Mouse (Mus musculus) kidney, embryonic 14.5 days (tissue): Measurements from ENCODE around the gene Nfatc2. TPM values are rescaled to one million over a fixed set of nuclear protein-coding genes. Genes with fewer than 3 reads are reported as not detected.

Experiments used
- ATAC-seq: fragments of 200-750 bp; cut with Nextera tagmentation; 2 replicates; pipeline ENCODE4 v1.8.0; 2017; ENCODE audit warnings: moderate number of reproducible peaks, mild to moderate bottlenecking, moderate TSS enrichment, moderate library complexity; ENCODE audit not compliant: low FRiP score, low TSS enrichment
- H3K27ac ChIP-seq: fragments of 300-500 bp; sonication (generic); 2 replicates; pipeline ENCODE4 v1.5.1; 2014; ENCODE audit warnings: low read depth, mild to moderate bottlenecking, low read length, moderate library complexity, mixed read lengths
- H3K27me3 ChIP-seq: fragments of 300-500 bp; sonication (generic); 2 replicates; pipeline ENCODE4 v1.6.1; 2014; ENCODE audit warnings: mild to moderate bottlenecking, low read length; ENCODE audit not compliant: control insufficient read depth, insufficient read depth
- H3K36me3 ChIP-seq: fragments of 300-500 bp; sonication (generic); 2 replicates; pipeline ENCODE4 v1.6.1; 2014; ENCODE audit warnings: low read length, mixed read lengths; ENCODE audit not compliant: control insufficient read depth, insufficient read depth
- H3K4me1 ChIP-seq: fragments of 300-500 bp; sonication (generic); 2 replicates; pipeline ENCODE4 v1.6.1; 2014; ENCODE audit warnings: low read length, mixed read lengths; ENCODE audit not compliant: control insufficient read depth, insufficient read depth
- H3K4me2 ChIP-seq: fragments of 300-500 bp; sonication (generic); replicated peaks from 2 replicates; pipeline ENCODE4 v1.6.1; 2014; ENCODE audit warnings: low read depth, mild to moderate bottlenecking, low read length
- H3K4me3 ChIP-seq: fragments of 300-500 bp; sonication (generic); 2 replicates; pipeline ENCODE4 v1.5.1; 2014; ENCODE audit warnings: mild to moderate bottlenecking, low read length
- H3K9ac ChIP-seq: fragments of 300-500 bp; sonication (generic); 2 replicates; pipeline ENCODE4 v1.6.1; 2014; ENCODE audit warnings: low read depth, mild to moderate bottlenecking, low read length, moderate library complexity
- H3K9me3 ChIP-seq: fragments of 300-500 bp; sonication (generic); 2 replicates; pipeline ENCODE4 v1.6.1; 2016; ENCODE audit warnings: low read length; ENCODE audit not compliant: control insufficient read depth
- WGBS: fragments of 180-500 bp; shearing (Covaris S2); extraction: QIAGEN DNeasy Blood & Tissue Kit; methylation state at CpG from one replicate; pipeline ENCODE4 v1.1.7; 2014; 5-methylcytosine and 5-hydroxymethylcytosine counted together
- polyA plus RNA-seq: library from polyadenylated mRNA; unstranded; fragments of >200 nt; fragmentation: Nextera tagmentation; extraction: Ambion mirVana; gene quantifications from 2 replicates; pipeline ENCODE4 v1.2.1, GENCODE M21; 2014

Nfatc2 gene
- polyA plus RNA-seq, 1 experiment from 2014 or later = 2.7 TPM

DNA sequence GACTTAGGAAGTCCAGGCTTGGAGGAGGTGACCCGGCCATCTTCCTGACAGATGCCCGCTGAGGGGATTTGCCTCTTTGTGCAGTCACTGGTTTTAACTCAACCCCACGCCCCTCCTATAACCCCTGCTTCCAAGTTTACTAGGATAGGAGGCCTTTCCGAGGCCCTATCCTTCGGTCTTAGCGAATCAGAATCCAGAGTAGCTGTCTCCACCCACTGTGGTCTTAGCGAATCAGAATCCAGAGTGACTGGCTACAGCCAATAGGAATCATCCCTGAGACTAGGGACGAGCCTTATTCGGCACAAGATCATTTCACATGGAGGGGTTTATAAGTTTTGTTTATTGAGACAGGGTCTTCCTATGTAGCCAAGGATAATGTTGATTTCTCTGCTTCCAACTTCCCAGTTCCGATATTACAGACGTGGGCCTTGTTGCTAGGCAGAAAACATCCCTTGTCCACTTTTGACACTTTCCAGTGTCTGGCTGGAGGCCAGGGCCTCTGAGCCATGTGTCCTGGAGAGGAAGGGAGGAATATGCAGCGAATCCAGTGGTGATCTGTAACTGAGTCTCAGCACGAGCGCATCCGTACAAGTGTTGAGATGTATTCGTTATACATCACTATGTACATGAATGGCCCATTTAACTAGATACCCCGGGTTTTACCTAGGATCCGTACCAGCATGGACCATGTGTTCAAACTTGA lies 12.9 kb upstream of the Nfatc2 start:
- Histone ChIP-seq H3K9me3 (no peaks in the 10 kb centered on the region), H3K27ac (no peak overlapping the region), H3K9ac (no peak overlapping the region), H3K4me3 (no peak overlapping the region), H3K4me1 (peaks cover 17% of the 10 kb centered on the region), H3K36me3 (no peaks in the 10 kb centered on the region), H3K27me3 (no peaks in the 10 kb centered on the region), H3K4me2 (no peak overlapping the region)
- no peak for ATAC-seq
- 72% methylated on average over 18 of the region's 18 CpGs for WGBS

DNA sequence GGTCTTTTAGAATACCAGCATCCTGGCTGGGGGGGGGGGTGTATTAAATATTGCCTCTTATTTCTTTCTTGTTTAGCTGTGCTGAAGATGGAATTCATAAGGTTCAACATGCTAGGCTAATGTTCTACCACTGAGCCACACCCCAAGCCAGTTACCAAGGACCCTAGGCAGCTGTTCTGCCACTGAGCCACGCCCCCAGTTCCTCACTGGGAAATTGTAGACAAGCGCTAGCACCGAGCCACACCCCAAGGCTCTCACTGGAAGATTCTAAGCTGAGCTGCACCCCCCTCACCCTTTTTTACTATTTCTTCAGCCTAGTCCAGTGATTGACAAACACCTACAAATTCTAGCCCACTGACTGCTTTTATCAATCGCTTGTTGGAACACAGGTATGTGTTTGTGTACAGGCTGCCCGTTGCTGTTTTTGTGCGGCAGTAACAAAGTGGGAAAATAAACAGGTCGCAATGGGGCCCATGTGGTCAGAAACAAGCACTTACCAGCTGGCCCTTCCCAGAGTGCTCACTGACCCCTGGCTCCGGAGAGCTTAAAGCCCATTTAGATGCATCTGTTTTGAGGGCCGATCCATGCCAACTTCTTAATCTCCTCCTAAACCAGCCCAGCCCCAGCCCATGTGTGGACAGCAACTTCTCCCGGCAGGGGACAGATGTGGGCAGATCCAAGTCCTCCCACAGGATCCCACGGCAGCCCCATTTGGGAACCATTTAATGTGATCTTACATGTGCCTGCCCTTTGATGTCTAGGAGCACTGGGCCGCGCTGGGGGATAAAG lies 11.8 kb upstream of the Nfatc2 start:
- Histone ChIP-seq H3K4me2 (no peak overlapping the region), H3K9me3 (no peaks in the 10 kb centered on the region), H3K9ac (no peak overlapping the region), H3K4me3 (no peak overlapping the region), H3K27me3 (no peaks in the 10 kb centered on the region), H3K27ac (no peak overlapping the region), H3K36me3 (no peaks in the 10 kb centered on the region), H3K4me1 (peaks cover 17% of the 10 kb centered on the region)
- WGBS = 17% methylated on average over 13 of the region's 13 CpGs
- ATAC-seq = peak; percentile 47; the same call in 1 of the 2 replicates

DNA sequence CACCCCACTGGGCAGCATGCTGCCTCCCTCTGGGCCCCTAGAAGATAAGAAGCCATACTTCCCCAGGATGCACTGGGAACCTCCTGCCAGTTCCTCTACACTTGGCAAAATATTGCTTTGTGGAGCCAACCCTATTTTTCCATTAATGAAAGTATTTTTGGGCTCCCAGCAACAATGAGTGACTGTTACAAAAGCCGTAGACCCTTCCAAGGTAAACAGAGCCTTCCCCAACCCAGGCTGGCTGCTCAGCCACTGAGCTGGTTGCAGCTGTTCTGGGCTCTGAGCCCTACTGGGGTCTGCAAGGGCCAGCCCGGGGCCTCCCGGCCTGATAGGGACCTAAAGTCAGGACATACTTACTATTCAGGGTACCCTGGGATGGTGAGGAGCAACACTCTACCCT lies 9.5 kb upstream of the Nfatc2 start:
- WGBS = 80% methylated on average over 3 of the region's 3 CpGs

DNA sequence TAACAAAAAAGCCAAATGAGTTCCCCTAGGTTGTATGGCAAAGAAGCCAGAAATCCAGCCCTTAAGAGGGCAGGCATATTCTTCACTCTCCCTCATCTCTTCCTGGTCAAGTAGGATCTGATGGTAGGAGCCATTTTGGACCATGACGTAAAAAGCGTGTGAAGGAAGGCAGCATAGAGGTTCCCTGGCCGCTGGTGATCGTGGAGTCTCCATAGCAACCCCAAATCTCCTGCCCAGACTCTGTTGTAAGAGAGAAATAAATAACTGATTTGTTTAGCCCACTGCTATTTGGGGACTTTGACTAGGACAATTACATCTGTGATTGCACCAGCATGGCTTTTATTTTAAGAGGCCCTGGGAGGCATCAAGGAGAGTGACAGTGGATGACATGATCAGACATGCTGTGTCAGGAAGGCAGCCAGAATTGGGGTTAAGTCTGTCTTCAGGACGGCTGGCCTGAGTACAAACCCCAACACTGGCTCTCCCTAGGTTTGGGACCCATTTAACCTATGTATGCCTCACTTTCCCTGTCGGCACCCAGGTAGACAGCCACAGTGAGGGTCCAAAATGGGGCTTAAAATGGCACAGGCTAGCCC lies 8.3 kb upstream of the Nfatc2 start:
- H3K4me2 ChIP-seq = no peak overlapping the region
- 64% methylated on average over 6 of the region's 6 CpGs for WGBS
- no peak overlapping the region for H3K27ac ChIP-seq
- no peak for ATAC-seq
- H3K9me3 ChIP-seq = no peaks in the 10 kb centered on the region
- H3K9ac ChIP-seq = no peak overlapping the region
- no peaks in the 10 kb centered on the region for H3K36me3 ChIP-seq
- H3K27me3 ChIP-seq = no peaks in the 10 kb centered on the region
- peaks cover 21% of the 10 kb centered on the region for H3K4me1 ChIP-seq
- H3K4me3 ChIP-seq = no peak overlapping the region

More for the DNA sequence above, 9.5 kb upstream of the Nfatc2 start:
- Histone ChIP-seq H3K4me1 (peaks cover 20% of the 10 kb centered on the region), H3K9ac (no peak overlapping the region), H3K27me3 (no peaks in the 10 kb centered on the region), H3K4me3 (no peak overlapping the region), H3K36me3 (no peaks in the 10 kb centered on the region), H3K27ac (no peak overlapping the region), H3K4me2 (no peak overlapping the region), H3K9me3 (no peaks in the 10 kb centered on the region)
- ATAC-seq = no peak

DNA sequence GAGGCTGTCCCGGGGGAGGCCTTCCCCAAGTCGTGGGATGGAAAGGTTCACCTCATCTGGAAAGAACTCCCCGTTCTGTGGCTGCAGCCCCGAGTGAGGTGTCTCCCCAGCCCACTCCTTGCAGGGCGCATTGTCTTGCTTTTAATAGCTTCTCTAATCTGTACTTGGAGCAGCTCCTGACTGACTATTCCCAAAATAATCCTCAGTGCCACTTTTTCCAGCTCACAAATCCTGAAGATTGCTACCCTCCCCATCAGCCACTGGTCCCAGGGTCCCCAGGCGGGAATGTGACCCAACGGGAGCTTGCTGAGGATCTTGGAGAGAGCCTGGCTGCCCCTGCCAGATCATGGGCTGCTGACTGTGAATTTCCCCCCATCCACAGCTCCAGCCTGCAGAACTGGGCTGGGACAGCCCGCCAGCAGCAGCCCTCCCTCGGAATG lies 6.7 kb upstream of the Nfatc2 start:
- peaks cover 3% of the 10 kb centered on the region; the same call in 1 of the 2 replicates for H3K27me3 ChIP-seq
- no peak overlapping the region for H3K27ac ChIP-seq
- no peak overlapping the region for H3K4me3 ChIP-seq
- 54% methylated on average over 9 of the region's 9 CpGs for WGBS
- H3K36me3 ChIP-seq = no peaks in the 10 kb centered on the region
- peaks cover 13% of the 10 kb centered on the region for H3K4me1 ChIP-seq
- no peak overlapping the region for H3K9ac ChIP-seq
- H3K9me3 ChIP-seq = no peaks in the 10 kb centered on the region
- no peak for ATAC-seq
- H3K4me2 ChIP-seq = no peak overlapping the region

DNA sequence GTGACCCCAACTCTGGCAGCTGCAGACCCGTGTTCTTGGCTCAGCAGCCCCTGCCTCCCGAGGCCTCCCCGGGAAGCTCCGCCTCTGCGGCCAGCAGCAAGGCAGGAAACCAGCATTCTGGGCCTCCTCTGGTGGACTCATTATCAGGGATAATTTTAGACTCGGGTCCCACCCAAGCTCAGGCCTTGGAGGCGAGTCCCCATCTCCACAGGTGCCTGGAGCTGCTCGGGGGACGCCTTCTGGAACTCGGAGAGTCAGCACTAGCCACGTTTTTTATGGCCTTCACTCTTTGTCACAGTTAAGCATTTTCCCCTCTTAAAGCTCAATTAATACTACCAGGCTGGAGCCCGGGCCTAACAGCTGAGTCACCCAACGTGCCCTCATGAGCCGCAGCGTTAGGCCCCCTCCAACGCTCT lies 3.2 kb upstream of the Nfatc2 start:
- Histone ChIP-seq H3K4me2 (no peak overlapping the region), H3K36me3 (no peaks in the 10 kb centered on the region), H3K27ac (no peak overlapping the region), H3K9me3 (no peaks in the 10 kb centered on the region), H3K4me1 (peaks cover 28% of the 10 kb centered on the region), H3K9ac (no peak overlapping the region), H3K27me3 (peaks cover 37% of the 10 kb centered on the region), H3K4me3 (no peak overlapping the region)
- no peak; the same call in 1 of the 2 replicates for ATAC-seq
- 19% methylated on average over 16 of the region's 16 CpGs for WGBS

DNA sequence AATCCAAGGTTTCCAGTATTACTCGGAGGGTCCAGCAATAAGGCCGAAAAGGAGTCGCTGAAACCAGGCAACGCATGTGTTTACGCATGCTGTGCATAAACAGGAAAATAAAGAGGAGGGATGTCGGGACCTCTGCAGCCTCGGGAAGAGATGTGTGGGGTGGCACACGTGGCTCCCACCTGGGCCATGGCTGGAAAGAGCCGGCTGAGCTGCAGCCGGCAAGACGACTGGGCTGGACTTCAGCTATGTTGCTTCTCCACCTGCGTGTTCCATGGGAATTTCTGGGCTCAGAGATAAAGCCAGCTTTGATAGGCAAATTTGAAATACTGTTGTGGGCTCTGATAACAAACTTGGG lies 907 bp upstream of the Nfatc2 start:
- Histone ChIP-seq H3K9ac (no peak overlapping the region), H3K4me3 (no peak overlapping the region), H3K9me3 (no peaks in the 10 kb centered on the region), H3K4me1 (peaks cover 22% of the 10 kb centered on the region), H3K4me2 (no peak overlapping the region), H3K36me3 (no peaks in the 10 kb centered on the region), H3K27me3 (peaks cover 42% of the 10 kb centered on the region), H3K27ac (no peak overlapping the region)
- ATAC-seq = no peak
- WGBS = 27% methylated on average over 12 of the region's 12 CpGs

DNA sequence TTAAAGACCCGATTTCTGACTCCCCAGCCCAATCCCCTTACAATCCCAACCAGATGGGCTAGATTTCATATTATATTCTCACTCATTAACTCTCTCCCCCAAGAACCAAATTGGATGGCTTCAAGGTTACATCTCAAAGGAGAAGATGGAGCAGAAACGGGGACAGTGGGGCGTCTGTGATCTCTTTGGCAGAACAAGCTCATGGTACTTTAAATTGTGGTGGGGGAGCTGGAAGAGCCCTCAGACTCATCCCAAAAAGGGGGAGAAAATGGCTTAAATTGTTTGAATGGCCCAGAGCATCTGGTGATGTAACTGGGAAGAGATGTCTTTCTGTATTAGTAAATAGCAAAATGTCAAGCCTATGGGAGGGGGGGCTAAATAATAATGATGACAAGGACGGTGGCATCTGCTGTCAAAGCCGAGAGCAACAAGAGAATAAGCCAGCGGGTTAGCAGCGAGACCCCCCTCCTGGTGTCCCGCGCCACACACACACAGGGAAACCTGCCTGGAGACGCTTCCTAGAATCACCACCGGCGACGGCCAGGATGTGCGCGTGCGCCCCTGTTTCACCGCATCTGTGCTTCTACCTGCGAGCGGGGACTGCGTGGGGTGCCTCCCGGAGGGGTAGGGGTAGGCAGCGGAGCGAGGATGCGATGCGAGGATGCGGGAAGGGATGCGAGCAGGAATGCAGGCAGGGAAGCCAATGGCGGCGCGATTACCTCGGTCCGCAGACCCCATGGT lies 537 bp downstream of the Nfatc2 start:
- 1% methylated on average over 32 of the region's 32 CpGs for WGBS
- Histone ChIP-seq H3K4me2 (peak overlapping the region; percentile 83), H3K27me3 (peaks cover 42% of the 10 kb centered on the region), H3K36me3 (no peaks in the 10 kb centered on the region), H3K9ac (peak overlapping the region; percentile 43; the same call in 1 of the 2 replicates), H3K4me1 (peaks cover 22% of the 10 kb centered on the region), H3K9me3 (no peaks in the 10 kb centered on the region), H3K27ac (no peak overlapping the region), H3K4me3 (peak overlapping the region; percentile 44)
- ATAC-seq = peak; percentile 10; the same call in 1 of the 2 replicates
